Mouse (Mus musculus): Measurements from ENCODE around the gene Adipoq. TPM values are rescaled to one million over a fixed set of nuclear protein-coding genes. Genes with fewer than 3 reads are reported as not detected.

Gene Adipoq
- total RNA-seq, 2 experiments from 2014 or later, result 0.40 to 0.80 TPM

- no peak for ATAC-seq (ENCODE audit: poor library complexity, severe bottlenecking)
These were observed 31.8 kb upstream of the Adipoq start for GRCm38 (mm10) chr16:23114339-23115171.

- ATAC-seq (ENCODE audit: poor library complexity, severe bottlenecking), result no peak
These were observed 30.9 kb upstream of the Adipoq start for GRCm38 (mm10) chr16:23115486-23115885.

GRCm38 (mm10) chr16:23117173-23117572 is 29.2 kb upstream of the Adipoq start:
- ATAC-seq (ENCODE audit: poor library complexity, severe bottlenecking), result no peak

- no peak for ATAC-seq (ENCODE audit: poor library complexity, severe bottlenecking)
These were observed 23.9 kb upstream of the Adipoq start for GRCm38 (mm10) chr16:23122446-23122845.

GRCm38 (mm10) chr16:23123104-23123503 is 23.2 kb upstream of the Adipoq start:
- no peak for ATAC-seq (ENCODE audit: poor library complexity, severe bottlenecking)

GRCm38 (mm10) chr16:23124398-23124797 is 21.9 kb upstream of the Adipoq start:
- ATAC-seq (ENCODE audit: poor library complexity, severe bottlenecking), result no peak

- no peak; the same call in 1 of the 2 replicates for ATAC-seq (ENCODE audit: poor library complexity, severe bottlenecking)
These were observed 19.0 kb upstream of the Adipoq start for GRCm38 (mm10) chr16:23127311-23127672.

- ATAC-seq (ENCODE audit: poor library complexity, severe bottlenecking), result peak; percentile 98
These were observed 18.5 kb upstream of the Adipoq start, which contains the start of gene Rfc4 for GRCm38 (mm10) chr16:23127673-23128375. Rfc4 (minus strand) TSS chr16:23127737.

GRCm38 (mm10) chr16:23130303-23130702 is 16.0 kb upstream of the Adipoq start:
- no peak for ATAC-seq (ENCODE audit: poor library complexity, severe bottlenecking)

- no peak for ATAC-seq (ENCODE audit: poor library complexity, severe bottlenecking)
These were observed 14.0 kb upstream of the Adipoq start for GRCm38 (mm10) chr16:23132336-23132735.

GRCm38 (mm10) chr16:23135421-23136149 is 10.8 kb upstream of the Adipoq start:
- ATAC-seq (ENCODE audit: poor library complexity, severe bottlenecking), result peak; percentile 79

GRCm38 (mm10) chr16:23136406-23136970 is 9.8 kb upstream of the Adipoq start:
- ATAC-seq (ENCODE audit: poor library complexity, severe bottlenecking), result peak; percentile 67

GRCm38 (mm10) chr16:23140911-23141310 is 5.4 kb upstream of the Adipoq start:
- ATAC-seq (ENCODE audit: poor library complexity, severe bottlenecking), result no peak

GRCm38 (mm10) chr16:23144326-23144725 is 2.0 kb upstream of the Adipoq start:
- ATAC-seq (ENCODE audit: poor library complexity, severe bottlenecking), result peak; percentile 98

GRCm38 (mm10) chr16:23145211-23145610 is 1.1 kb upstream of the Adipoq start:
- ATAC-seq (ENCODE audit: poor library complexity, severe bottlenecking), result no peak

- ATAC-seq (ENCODE audit: poor library complexity, severe bottlenecking), result no peak
These were observed 2.6 kb downstream of the Adipoq start for GRCm38 (mm10) chr16:23148936-23149335.

GRCm38 (mm10) chr16:23149396-23149795 is 3.1 kb downstream of the Adipoq start:
- ATAC-seq (ENCODE audit: poor library complexity, severe bottlenecking), result no peak

- peak; percentile 52; the same call in 1 of the 2 replicates for ATAC-seq (ENCODE audit: poor library complexity, severe bottlenecking)
These were observed 5.1 kb downstream of the Adipoq start for GRCm38 (mm10) chr16:23151423-23151822.

GRCm38 (mm10) chr16:23154261-23154660 is 7.9 kb downstream of the Adipoq start:
- no peak for ATAC-seq (ENCODE audit: poor library complexity, severe bottlenecking)

- ATAC-seq (ENCODE audit: poor library complexity, severe bottlenecking), result no peak
These were observed 10.7 kb downstream of the Adipoq start for GRCm38 (mm10) chr16:23157013-23157412.

GRCm38 (mm10) chr16:23158292-23158691 is 12.0 kb downstream of the Adipoq start:
- ATAC-seq (ENCODE audit: poor library complexity, severe bottlenecking), result no peak

Data from megakaryocyte, adult 5-6 weeks (primary cell).